Mouse (Mus musculus) MEL (cell line): Measurements from ENCODE around the gene Myrfl. TPM values are rescaled to one million over a fixed set of nuclear protein-coding genes. Genes with fewer than 3 reads are reported as not detected.
A peak's percentile ranks its signal among the peaks of the same experiment; 100 is the strongest.

Experiments used
- DNase-seq: peaks from one replicate; pipeline ENCODE4 v3.0.0; 2011; ENCODE audit warnings: low read depth, low spot score
- H3K27ac ChIP-seq: 2 replicates; pipeline ENCODE4 v1.5.1; 2012; ENCODE audit warnings: low read depth, mild to moderate bottlenecking, control low read depth, low read length, moderate library complexity; ENCODE audit not compliant: control insufficient read depth
- H3K27me3 ChIP-seq, 2 experiments: fragments of 150-350 bp in 1 of 2; sonication (generic) in 1 of 2; 2 replicates each; pipeline ENCODE4 v1.6.1; 2012; ENCODE audit warnings: low read length in 2 of 2, mild to moderate bottlenecking in 2 of 2, improper control_type of control experiment in 1 of 2, moderate library complexity in 1 of 2; ENCODE audit not compliant: insufficient read depth in 2 of 2, control insufficient read depth in 1 of 2
- H3K36me3 ChIP-seq, 2 experiments: 2 replicates each; pipeline ENCODE4 v1.6.1; 2012 to 2014; ENCODE audit warnings: low read length in 2 of 2, improper control_type of control experiment in 1 of 2, inconsistent platforms in 1 of 2, mild to moderate bottlenecking in 1 of 2; ENCODE audit not compliant: insufficient read depth in 2 of 2, control insufficient read depth in 1 of 2
- H3K4me1 ChIP-seq, 2 experiments: fragments of 150-350 bp in 1 of 2; sonication (generic) in 1 of 2; 2 replicates each; pipeline ENCODE4 v1.6.1; 2012; ENCODE audit warnings: low read length in 2 of 2, improper control_type of control experiment in 1 of 2, mild to moderate bottlenecking in 1 of 2; ENCODE audit not compliant: insufficient read depth in 2 of 2, control insufficient read depth in 1 of 2
- H3K4me3 ChIP-seq, 2 experiments: fragments of 150-350 bp in 1 of 2; sonication (generic) in 1 of 2; 2 replicates each; pipeline ENCODE4 v1.5.1; 2012; ENCODE audit warnings: low read depth in 2 of 2, low read length in 2 of 2, mild to moderate bottlenecking in 2 of 2, moderate library complexity in 2 of 2, control low read depth in 1 of 2, improper control_type of control experiment in 1 of 2; ENCODE audit not compliant: control insufficient read depth in 1 of 2, insufficient read depth in 1 of 2
- H3K79me2 ChIP-seq: 2 replicates; pipeline ENCODE4 v1.6.1; 2012; ENCODE audit warnings: mild to moderate bottlenecking, low read length, moderate library complexity; ENCODE audit not compliant: control insufficient read depth, poor library complexity, insufficient read depth
- H3K9ac ChIP-seq: 2 replicates; pipeline ENCODE4 v1.6.1; 2012; ENCODE audit warnings: low read depth, mild to moderate bottlenecking, control low read depth, low read length, moderate library complexity; ENCODE audit not compliant: control insufficient read depth, poor library complexity, severe bottlenecking
- H3K9me3 ChIP-seq: fragments of 150-350 bp; sonication (generic); replicated peaks from 2 replicates; pipeline ENCODE4 v1.6.1; 2012; ENCODE audit warnings: mild to moderate bottlenecking, low read length, improper control_type of control experiment, moderate library complexity; ENCODE audit not compliant: insufficient read depth
- BHLHE40 ChIP-seq: IDR thresholded peaks from 2 replicates; pipeline ENCODE4 v1.6.1; 2012; ENCODE audit warnings: low read depth, mild to moderate bottlenecking, inconsistent platforms, low read length, improper control_type of control experiment, borderline replicate concordance
- MAZ ChIP-seq: IDR thresholded peaks from 2 replicates; pipeline ENCODE4 v1.6.1; 2012; ENCODE audit warnings: low read depth, mild to moderate bottlenecking, inconsistent platforms, low read length, improper control_type of control experiment
- MEF2A ChIP-seq: IDR thresholded peaks from 2 replicates; pipeline ENCODE4 v1.6.1; 2014; ENCODE audit warnings: low read depth, mild to moderate bottlenecking, inconsistent platforms, low read length, improper control_type of control experiment; ENCODE audit not compliant: poor library complexity, insufficient replicate concordance, severe bottlenecking; ENCODE audit errors: extremely low read depth
- NRF1 ChIP-seq: IDR thresholded peaks from 2 replicates; pipeline ENCODE4 v1.6.1; 2014; ENCODE audit warnings: low read depth, mild to moderate bottlenecking, inconsistent platforms, low read length, improper control_type of control experiment, moderate library complexity; ENCODE audit not compliant: poor library complexity, insufficient read depth, severe bottlenecking
- POLR2AphosphoS2 ChIP-seq: IDR thresholded peaks from 2 replicates; pipeline ENCODE4 v1.6.1; 2011; ENCODE audit warnings: low read length, improper control_type of control experiment
- POLR2AphosphoS5 ChIP-seq: IDR thresholded peaks from 2 replicates; pipeline ENCODE4 v1.6.1; 2012; ENCODE audit warnings: low read depth, borderline replicate concordance, mild to moderate bottlenecking, inconsistent platforms, low read length, moderate library complexity, mixed read lengths
- RCOR1 ChIP-seq: IDR thresholded peaks from 2 replicates; pipeline ENCODE4 v1.6.1; 2012; ENCODE audit warnings: low read depth, mild to moderate bottlenecking, inconsistent platforms, low read length, improper control_type of control experiment
- SIN3A ChIP-seq: IDR thresholded peaks from 2 replicates; pipeline ENCODE4 v1.6.1; 2012; ENCODE audit warnings: low read length, improper control_type of control experiment, inconsistent platforms
- TAL1 ChIP-seq: IDR thresholded peaks from 2 replicates; pipeline ENCODE4 v1.6.1; 2012; ENCODE audit warnings: mild to moderate bottlenecking, inconsistent platforms, low read length, moderate library complexity, mixed read lengths
- TCF12 ChIP-seq: IDR thresholded peaks from 2 replicates; pipeline ENCODE4 v1.6.1; 2014; ENCODE audit warnings: low read depth, mild to moderate bottlenecking, inconsistent platforms, low read length, improper control_type of control experiment, moderate library complexity
- UBTF ChIP-seq: IDR thresholded peaks from 2 replicates; pipeline ENCODE4 v1.6.1; 2012; ENCODE audit warnings: low read depth, mild to moderate bottlenecking, inconsistent platforms, low read length, improper control_type of control experiment, moderate library complexity, borderline replicate concordance; ENCODE audit not compliant: insufficient read depth
- USF1 ChIP-seq: IDR thresholded peaks from 2 replicates; pipeline ENCODE4 v1.6.1; 2014; ENCODE audit warnings: low read depth, mild to moderate bottlenecking, inconsistent platforms, low read length, improper control_type of control experiment, moderate library complexity
- ZC3H11A ChIP-seq: IDR thresholded peaks from 2 replicates; pipeline ENCODE4 v1.6.1; 2012; ENCODE audit warnings: low read depth, mild to moderate bottlenecking, inconsistent platforms, low read length, improper control_type of control experiment
- ZKSCAN1 ChIP-seq: IDR thresholded peaks from 2 replicates; pipeline ENCODE4 v1.6.1; 2012; ENCODE audit warnings: low read depth, mild to moderate bottlenecking, inconsistent platforms, low read length, improper control_type of control experiment, moderate library complexity
- polyA plus RNA-seq, 2 experiments: library from polyadenylated mRNA; stranded (reverse) in 1 of 2; unstranded in 1 of 2; fragments of >175 nt in 1 of 2; fragments of >200 nt in 1 of 2; gene quantifications; 2 replicates each; pipeline versions ENCODE4 v1.2.1 to v1.2.4; 2012; ENCODE audit warnings: low replicate concordance in 2 of 2, low read depth in 1 of 2; ENCODE audit not compliant: insufficient read length in 2 of 2, insufficient read depth in 1 of 2, missing spikeins in 1 of 2
- total RNA-seq: library from RNA; depleted of rRNA; stranded (reverse); fragments of 300-350 nt; gene quantifications from 2 replicates; pipeline ENCODE4 v1.2.3, GENCODE M21; 2012

Myrfl gene
- total and polyA plus RNA-seq, 3 experiments: 0.03 TPM; not detected in 2

- H3K9me3 ChIP-seq: no peaks in the 10 kb centered on the region
- no peak overlapping the region for H3K9ac ChIP-seq
- peaks cover 10% of the 10 kb centered on the region in 2 experiments for H3K36me3 ChIP-seq
- H3K79me2 ChIP-seq: no peaks in the 10 kb centered on the region
- peak; percentile 40 for DNase-seq
- H3K27ac ChIP-seq: no peak overlapping the region
- no peaks in the 10 kb centered on the region for H3K27me3 ChIP-seq
- TF ChIP-seq POLR2AphosphoS2: no peak
- TF ChIP-seq SIN3A: no peak
- TF ChIP-seq UBTF: no peak
- no peak for TF ChIP-seq POLR2AphosphoS5
- TF ChIP-seq MEF2A: no peak
- TF ChIP-seq NRF1: no peak
- no peak for TF ChIP-seq RCOR1
- no peak for TF ChIP-seq ZC3H11A
- no peak for TF ChIP-seq BHLHE40
- no peak for TF ChIP-seq TCF12
- TF ChIP-seq TAL1: no peak
- no peak for TF ChIP-seq MAZ
- no peak for TF ChIP-seq USF1
- peaks cover 0 to 9% of the 10 kb centered on the region in 2 experiments; a peak in 2 of 4 replicates for H3K4me1 ChIP-seq
- no peak overlapping the region for H3K4me3 ChIP-seq
Observed at GRCm38 (mm10) chr10:116926428-116927113, 29.9 kb upstream of the Myrfl start.

DNA sequence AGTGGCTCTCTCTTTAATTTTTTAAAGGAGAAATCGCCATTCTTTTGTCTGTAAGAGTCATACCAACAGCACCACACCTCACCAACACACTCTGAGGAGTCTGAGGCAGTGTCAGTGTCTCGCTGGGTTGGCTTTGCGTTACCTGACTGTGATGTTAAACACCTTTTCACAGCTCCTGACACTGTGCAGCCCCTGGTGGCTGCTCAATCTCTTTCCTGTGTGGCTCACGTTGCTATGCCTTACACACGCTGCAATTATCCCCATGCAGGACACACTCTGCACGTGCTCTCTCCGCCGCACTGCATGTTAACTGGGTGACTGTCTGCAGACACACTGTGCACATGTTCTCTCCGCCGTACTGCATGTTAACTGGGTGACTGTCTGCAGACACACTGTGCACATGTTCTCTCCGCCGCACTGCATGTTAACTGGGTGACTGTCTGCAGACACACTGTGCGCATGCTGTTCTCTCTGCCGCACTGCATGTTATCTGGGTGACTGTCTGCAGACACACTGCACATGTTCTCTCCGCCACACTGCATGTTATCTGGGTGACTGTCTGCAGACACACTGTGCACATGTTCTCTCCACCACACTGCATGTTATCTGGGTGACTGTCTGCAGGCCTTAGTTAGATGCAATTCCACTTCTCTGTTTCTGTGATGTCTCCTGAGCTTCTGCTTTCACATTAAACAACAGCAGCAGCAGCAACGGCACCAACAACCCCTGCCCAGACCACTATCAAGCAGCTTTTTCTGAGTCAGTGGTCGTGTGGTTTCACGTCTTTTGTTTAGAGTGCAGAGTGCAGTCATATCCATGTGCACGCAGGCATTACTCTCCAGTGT is 27.2 kb upstream of the Myrfl start:
- no peak overlapping the region for H3K4me3 ChIP-seq

More for the DNA sequence above, 27.2 kb upstream of the Myrfl start:
- Histone ChIP-seq H3K4me1 (no peaks in the 10 kb centered on the region), H3K79me2 (no peaks in the 10 kb centered on the region), H3K9ac (no peak overlapping the region), H3K27ac (no peak overlapping the region), H3K27me3 (no peaks in the 10 kb centered on the region), H3K9me3 (no peaks in the 10 kb centered on the region), H3K36me3 (peaks cover 0 to 10% of the 10 kb centered on the region in 2 experiments; a peak in 2 of 4 replicates)
- TF ChIP-seq ZKSCAN1 (peak; percentile 92), MEF2A (no peak), USF1 (no peak)
- DNase-seq: no peak
